Mouse (Mus musculus) heart, embryonic 14.5 days (tissue): ENCODE results near the gene Abhd13. TPM values are rescaled to one million over a fixed set of nuclear protein-coding genes. Genes with fewer than 3 reads are reported as not detected.
A peak's percentile ranks its signal among the peaks of the same experiment; 100 is the strongest.

Experiments used
- ATAC-seq: fragments of 200-750 bp; cut with Nextera tagmentation; 2 replicates; pipeline ENCODE4 v1.8.0; 2017; ENCODE audit warnings: low read depth, moderate TSS enrichment; ENCODE audit not compliant: insufficient number of reproducible peaks, insufficient read depth, low FRiP score
- H3K27ac ChIP-seq, 2 experiments: fragments of 200-500 bp in 1 of 2; fragments of 300-500 bp in 1 of 2; sonication (generic) in 1 of 2; replicated peaks in 1 of 2; 2 replicates each; pipeline ENCODE4 v1.5.1; 2012 to 2014; ENCODE audit warnings: low read depth in 2 of 2, low read length in 2 of 2, control low read depth in 1 of 2, mild to moderate bottlenecking in 1 of 2, mixed read lengths in 1 of 2; ENCODE audit not compliant: control insufficient read depth in 1 of 2, insufficient read depth in 1 of 2
- H3K27me3 ChIP-seq: fragments of 300-500 bp; sonication (generic); 2 replicates; pipeline ENCODE4 v1.6.1; 2014; ENCODE audit warnings: mild to moderate bottlenecking, low read length, control low read depth; ENCODE audit not compliant: control insufficient read depth, insufficient read depth
- H3K36me3 ChIP-seq: fragments of 300-500 bp; sonication (generic); 2 replicates; pipeline ENCODE4 v1.6.1; 2014; ENCODE audit warnings: mild to moderate bottlenecking, control low read depth, low read length, mixed read lengths; ENCODE audit not compliant: control insufficient read depth, insufficient read depth
- H3K4me1 ChIP-seq, 2 experiments: fragments of 200-500 bp in 1 of 2; fragments of 300-500 bp in 1 of 2; sonication (generic) in 1 of 2; 2 replicates each; pipeline ENCODE4 v1.6.1; 2012 to 2014; ENCODE audit warnings: low read length in 2 of 2, control low read depth in 1 of 2, mixed read lengths in 1 of 2; ENCODE audit not compliant: control insufficient read depth in 2 of 2, insufficient read depth in 2 of 2
- H3K4me2 ChIP-seq: fragments of 300-500 bp; sonication (generic); 2 replicates; pipeline ENCODE4 v1.6.1; 2014; ENCODE audit warnings: mild to moderate bottlenecking, low read length
- H3K4me3 ChIP-seq, 2 experiments: fragments of 200-500 bp in 1 of 2; fragments of 300-500 bp in 1 of 2; sonication (generic) in 1 of 2; 2 replicates each; pipeline ENCODE4 v1.5.1; 2012 to 2014; ENCODE audit warnings: low read length in 2 of 2, mild to moderate bottlenecking in 2 of 2, control low read depth in 1 of 2, low read depth in 1 of 2, moderate library complexity in 1 of 2; ENCODE audit not compliant: control insufficient read depth in 1 of 2, insufficient read depth in 1 of 2
- H3K9ac ChIP-seq: fragments of 300-500 bp; sonication (generic); 2 replicates; pipeline ENCODE4 v1.6.1; 2014; ENCODE audit warnings: mild to moderate bottlenecking, low read length
- H3K9me3 ChIP-seq: fragments of 300-500 bp; sonication (generic); 2 replicates; pipeline ENCODE4 v1.6.1; 2016; ENCODE audit warnings: low read length, control low read depth; ENCODE audit not compliant: control insufficient read depth
- WGBS: fragments of 180-500 bp; shearing (Covaris S2); extraction: QIAGEN DNeasy Blood & Tissue Kit; methylation state at CpG from one replicate; pipeline ENCODE4 v1.1.7; 2014; 5-methylcytosine and 5-hydroxymethylcytosine counted together
- polyA plus RNA-seq: library from polyadenylated mRNA; unstranded; fragments of >200 nt; fragmentation: Nextera tagmentation; extraction: Ambion mirVana; gene quantifications from 2 replicates; pipeline ENCODE4 v1.2.1, GENCODE M21; 2014

Abhd13 gene
- polyA plus RNA-seq, 1 experiment from 2014 or later, result 17.6 TPM

DNA sequence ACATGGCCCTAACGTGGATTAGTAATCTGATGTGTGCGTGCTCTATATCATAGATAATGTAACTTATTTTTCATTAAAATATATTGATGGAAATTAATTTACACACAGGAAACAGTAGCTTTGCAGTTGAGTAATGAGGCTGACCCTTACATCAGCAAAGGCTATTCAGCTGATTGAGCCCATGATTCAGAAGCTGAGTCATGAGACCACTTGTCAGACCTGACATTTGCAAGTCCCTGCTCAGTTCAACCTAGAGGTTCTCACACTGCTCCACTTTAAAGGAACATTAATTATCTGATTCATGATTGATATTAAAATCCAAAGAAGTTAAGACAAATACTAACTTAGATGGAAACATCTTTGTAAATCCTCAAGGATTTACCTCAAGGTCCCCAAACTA is 17.6 kb upstream of the Abhd13 start:
- H3K4me3 ChIP-seq, result no peak overlapping the region
- no peak overlapping the region for H3K27ac ChIP-seq
- ATAC-seq, result no peak
- no peaks in the 10 kb centered on the region for H3K27me3 ChIP-seq
- no peak overlapping the region for H3K4me2 ChIP-seq
- no peaks in the 10 kb centered on the region for H3K4me1 ChIP-seq
- H3K9ac ChIP-seq, result no peak overlapping the region
- H3K36me3 ChIP-seq, result no peaks in the 10 kb centered on the region
- no peaks in the 10 kb centered on the region for H3K9me3 ChIP-seq
- WGBS, result 77% methylated on average over 2 of the region's 2 CpGs

DNA sequence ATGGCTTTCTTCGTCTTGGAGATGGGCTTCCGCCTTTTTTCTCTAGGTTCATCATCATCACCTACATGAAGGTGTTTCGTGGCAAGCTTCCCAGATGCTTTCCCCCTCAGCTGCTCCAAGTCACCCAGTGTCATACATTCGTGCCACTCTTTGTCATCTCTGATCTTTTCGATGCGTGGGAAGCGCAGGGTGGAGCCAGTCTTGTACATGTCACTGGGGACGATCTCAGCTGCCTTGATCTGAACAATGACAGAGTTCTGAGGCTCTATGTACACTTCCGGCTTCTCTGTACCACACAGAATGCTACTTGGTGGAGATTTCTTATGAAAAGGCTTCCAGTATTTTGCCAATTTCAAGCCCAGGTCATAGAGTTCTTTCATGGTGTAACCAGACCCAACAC is 5.6 kb upstream of the Abhd13 start:
- Histone ChIP-seq H3K27me3 (no peaks in the 10 kb centered on the region), H3K9me3 (no peaks in the 10 kb centered on the region), H3K27ac (no peak overlapping the region), H3K36me3 (peaks cover 20% of the 10 kb centered on the region), H3K9ac (no peak overlapping the region), H3K4me3 (no peak overlapping the region), H3K4me1 (peaks cover 0 to 9% of the 10 kb centered on the region in 2 experiments; a peak in 3 of 4 replicates), H3K4me2 (no peak overlapping the region)
- 92% methylated on average over 9 of the region's 9 CpGs for WGBS
- ATAC-seq, result no peak

DNA sequence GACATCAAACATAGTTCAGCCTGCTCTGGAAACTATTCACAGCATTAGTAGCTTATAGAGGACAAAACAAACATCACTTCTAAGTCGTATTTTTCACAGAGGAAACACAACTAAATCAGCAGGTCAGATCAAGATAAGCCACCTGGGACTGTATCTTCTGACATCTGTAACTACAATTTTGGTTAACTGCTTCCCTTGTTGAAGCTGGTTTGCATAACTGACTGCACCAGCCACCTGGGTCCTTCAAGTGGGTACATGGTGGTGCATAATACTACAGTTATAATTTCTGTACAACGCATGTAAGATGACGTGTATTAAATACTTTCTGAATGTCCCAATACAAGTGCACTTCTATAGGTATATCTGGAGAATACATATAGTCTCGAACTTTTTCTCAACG is 2.2 kb upstream of the Abhd13 start:
- Histone ChIP-seq H3K4me1 (peaks cover 7 to 30% of the 10 kb centered on the region in 2 experiments), H3K4me3 (peak overlapping the region in 1 of 2 experiments; percentile 80; a peak in 2 of 4 replicates), H3K9me3 (no peaks in the 10 kb centered on the region), H3K4me2 (peak overlapping the region; percentile 84), H3K36me3 (peaks cover 20% of the 10 kb centered on the region), H3K27ac (no peak overlapping the region), H3K9ac (peak overlapping the region; percentile 81), H3K27me3 (no peaks in the 10 kb centered on the region)
- ATAC-seq, result no peak
- 42% methylated on average over 5 of the region's 5 CpGs for WGBS

DNA sequence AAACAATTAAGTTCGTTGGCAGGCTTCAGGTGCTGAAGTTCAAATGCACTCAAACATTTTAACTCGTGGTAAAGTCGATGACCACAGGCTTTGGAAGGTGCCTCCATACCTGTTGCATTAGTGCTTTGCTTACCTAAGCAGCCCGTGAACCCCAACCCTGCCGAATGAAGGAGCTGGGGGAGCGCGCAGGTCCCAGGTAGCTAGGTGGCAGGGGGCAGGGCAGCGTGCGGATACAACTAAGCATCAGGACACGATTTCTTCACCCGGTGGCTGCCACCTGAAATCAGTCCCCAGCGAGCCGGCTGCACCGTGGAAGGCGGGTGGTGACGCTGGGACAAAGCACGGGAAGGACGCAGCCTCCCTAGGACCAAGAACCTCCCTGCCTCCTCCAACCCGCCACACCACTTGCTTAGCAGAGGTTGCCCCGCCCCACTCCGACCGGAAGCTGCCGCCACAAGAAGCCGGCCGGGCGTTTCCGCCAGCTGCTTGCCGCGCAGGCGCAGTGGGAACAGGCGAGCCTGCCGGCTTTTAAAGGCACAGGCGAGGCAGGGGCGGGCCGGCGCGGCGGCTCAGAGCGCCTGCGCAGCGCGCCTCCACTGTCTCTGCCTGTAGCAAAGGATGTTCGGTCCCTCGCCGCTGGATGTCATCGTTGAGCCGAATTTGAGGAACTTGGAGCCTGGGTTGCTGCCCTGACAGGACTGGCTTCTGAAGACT is 1.5 kb upstream of the Abhd13 start:
- H3K4me1 ChIP-seq, result peaks cover 7 to 30% of the 10 kb centered on the region in 2 experiments
- H3K9ac ChIP-seq, result peak overlapping the region; percentile 81
- peak overlapping the region; percentile 70 to 80 for H3K4me3 ChIP-seq
- no peaks in the 10 kb centered on the region for H3K27me3 ChIP-seq
- under 1% methylated on average over 47 of the region's 47 CpGs for WGBS
- H3K36me3 ChIP-seq, result peaks cover 20% of the 10 kb centered on the region
- peak; percentile 93 for ATAC-seq
- H3K27ac ChIP-seq, result peak overlapping the region in 1 of 2 experiments; percentile 47; a peak in 1 of 4 replicates
- peak overlapping the region; percentile 89 for H3K4me2 ChIP-seq
- no peaks in the 10 kb centered on the region for H3K9me3 ChIP-seq

DNA sequence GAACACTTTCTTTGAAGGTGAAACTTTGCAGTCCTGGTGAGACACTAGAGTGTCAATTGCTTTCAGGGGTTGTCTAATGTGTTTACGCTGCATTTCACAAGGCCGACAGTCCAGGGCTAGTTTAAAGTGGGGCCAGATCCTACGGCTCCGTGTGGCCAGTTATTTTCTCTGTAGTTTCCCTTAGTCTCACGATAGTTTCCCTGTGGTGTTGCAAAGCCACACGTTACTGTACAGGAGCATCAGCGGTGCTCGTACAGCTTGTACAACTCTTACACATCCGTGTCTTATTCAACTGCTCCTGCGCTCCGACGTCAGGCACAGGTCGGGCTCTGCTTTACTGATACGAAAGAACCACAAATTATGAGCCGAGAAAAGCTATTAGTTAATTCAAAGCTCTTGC is 491 bp upstream of the Abhd13 start:
- H3K36me3 ChIP-seq, result peaks cover 13% of the 10 kb centered on the region
- 42% methylated on average over 15 of the region's 15 CpGs for WGBS
- H3K9ac ChIP-seq, result peak overlapping the region; percentile 90

DNA sequence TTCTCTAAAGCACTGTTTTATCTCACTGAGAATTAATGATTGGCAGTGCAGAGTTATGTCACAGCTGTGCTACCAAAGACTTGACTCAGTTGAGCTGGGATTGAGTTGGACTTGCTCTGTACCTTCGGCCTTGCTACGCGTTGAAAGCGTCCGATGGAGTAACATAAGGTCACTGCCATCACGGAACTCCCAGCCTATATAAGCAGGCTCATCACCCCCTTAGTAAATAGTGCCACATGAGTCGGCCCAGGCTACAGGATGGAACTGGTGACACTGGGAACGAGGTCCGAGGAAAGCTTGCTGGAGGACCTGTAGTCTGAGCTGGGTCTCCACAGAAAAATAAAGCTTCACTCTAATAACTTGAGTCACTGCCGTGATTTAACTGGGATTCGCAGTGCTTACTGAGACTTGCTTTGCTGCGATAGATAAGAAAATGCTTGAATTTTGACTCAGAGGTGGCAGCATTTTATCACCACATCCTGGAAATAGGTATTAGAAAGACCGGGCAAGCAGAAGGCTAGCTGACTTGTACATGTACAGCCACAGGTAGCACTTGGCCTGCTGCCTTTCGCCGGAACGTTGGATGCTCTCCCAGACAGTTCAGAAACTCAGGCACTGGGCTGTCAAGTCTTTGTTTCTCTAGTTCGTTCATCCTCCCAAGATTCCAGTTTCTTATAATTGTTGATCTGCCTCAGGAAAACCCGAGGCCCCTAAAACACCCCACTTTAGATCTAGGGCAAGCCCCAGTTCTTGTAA is 1.1 kb downstream of the Abhd13 start:
- 41% methylated on average over 18 of the region's 18 CpGs for WGBS
- H3K4me1 ChIP-seq, result peaks cover 7 to 30% of the 10 kb centered on the region in 2 experiments
- peak overlapping the region; percentile 89 for H3K4me2 ChIP-seq
- H3K9me3 ChIP-seq, result no peaks in the 10 kb centered on the region
- H3K27ac ChIP-seq, result no peak overlapping the region
- peak overlapping the region; percentile 90 for H3K9ac ChIP-seq
- ATAC-seq, result no peak
- H3K27me3 ChIP-seq, result no peaks in the 10 kb centered on the region
- H3K36me3 ChIP-seq, result peaks cover 14% of the 10 kb centered on the region
- peak overlapping the region; percentile 75 to 85 for H3K4me3 ChIP-seq

More for the DNA sequence above, 491 bp upstream of the Abhd13 start:
- Histone ChIP-seq H3K27ac (peak overlapping the region; percentile 61 to 84), H3K4me1 (peaks cover 7 to 30% of the 10 kb centered on the region in 2 experiments), H3K4me2 (peak overlapping the region; percentile 89), H3K27me3 (no peaks in the 10 kb centered on the region), H3K9me3 (no peaks in the 10 kb centered on the region), H3K4me3 (peak overlapping the region; percentile 75 to 85)
- no peak for ATAC-seq

DNA sequence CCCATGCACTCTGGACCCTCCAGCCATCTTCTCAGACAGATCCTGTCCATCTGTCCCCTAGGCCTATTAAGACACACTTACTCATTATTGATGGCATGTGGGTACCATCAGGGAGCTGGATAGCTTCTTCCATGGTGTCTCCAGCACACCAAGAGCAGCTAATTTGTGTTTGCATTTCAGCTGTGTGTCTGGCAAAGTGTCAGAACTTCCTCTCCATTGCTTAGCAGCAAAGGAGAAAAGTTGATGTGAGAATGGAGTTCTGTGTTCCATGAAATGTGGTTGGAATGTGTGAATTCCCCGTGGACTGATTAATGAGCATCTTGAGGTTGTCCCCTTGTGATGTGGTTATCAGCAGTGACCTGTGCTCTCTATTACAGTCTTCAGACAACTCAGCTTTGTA is 2.2 kb downstream of the Abhd13 start:
- peaks cover 19% of the 10 kb centered on the region for H3K36me3 ChIP-seq
- H3K27me3 ChIP-seq, result no peaks in the 10 kb centered on the region
- no peak overlapping the region for H3K27ac ChIP-seq
- peak overlapping the region; percentile 25; the same call in 1 of the 2 replicates for H3K9ac ChIP-seq
- ATAC-seq, result no peak
- H3K4me2 ChIP-seq, result no peak overlapping the region
- no peak overlapping the region for H3K4me3 ChIP-seq
- 53% methylated on average over 1 of the region's 1 CpGs for WGBS
- peaks cover 7 to 30% of the 10 kb centered on the region in 2 experiments for H3K4me1 ChIP-seq
- H3K9me3 ChIP-seq, result no peaks in the 10 kb centered on the region
